Mouse (Mus musculus): Measurements from ENCODE around the gene Tuft1. TPM values are rescaled to one million over a fixed set of nuclear protein-coding genes. Genes with fewer than 3 reads are reported as not detected.
A peak's percentile ranks its signal among the peaks of the same experiment; 100 is the strongest.
"Not testable (repeated sequence)": the region's sequence is repeated elsewhere in the genome, so short reads cannot be mapped to it uniquely, and the experiment has no call there.

Tuft1 gene
- total RNA-seq (2022) = 1 to 10 TPM in 2 of 4 experiments, under 1 TPM in 2; 0.46 to 1.7 (median 1.0) TPM

DNA sequence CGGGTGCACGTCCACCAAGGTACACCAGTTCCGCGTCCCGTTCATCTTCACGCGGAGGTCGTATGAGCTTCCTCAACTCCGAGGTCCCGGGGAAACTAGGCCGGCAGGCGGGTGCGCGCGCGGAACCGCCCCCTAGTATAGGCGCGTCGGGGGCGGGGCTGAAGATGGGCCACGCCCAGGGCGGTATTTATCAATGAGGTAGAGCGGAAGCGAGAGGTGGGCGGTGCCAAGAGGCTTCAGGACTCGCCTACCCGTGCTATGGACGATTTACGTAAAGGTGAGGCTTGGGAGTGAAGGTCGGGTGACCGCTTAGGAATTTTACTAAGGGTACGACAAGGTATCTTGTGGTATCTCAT, at the start of gene Tuft1:
Gene Tuft1 (minus strand): TSS at position 133 of the 356 bp plus-strand sequence.
- DNase-seq (ENCODE audit: low spot score in 2 of 2) = peak; percentile 38 to 45

DNA sequence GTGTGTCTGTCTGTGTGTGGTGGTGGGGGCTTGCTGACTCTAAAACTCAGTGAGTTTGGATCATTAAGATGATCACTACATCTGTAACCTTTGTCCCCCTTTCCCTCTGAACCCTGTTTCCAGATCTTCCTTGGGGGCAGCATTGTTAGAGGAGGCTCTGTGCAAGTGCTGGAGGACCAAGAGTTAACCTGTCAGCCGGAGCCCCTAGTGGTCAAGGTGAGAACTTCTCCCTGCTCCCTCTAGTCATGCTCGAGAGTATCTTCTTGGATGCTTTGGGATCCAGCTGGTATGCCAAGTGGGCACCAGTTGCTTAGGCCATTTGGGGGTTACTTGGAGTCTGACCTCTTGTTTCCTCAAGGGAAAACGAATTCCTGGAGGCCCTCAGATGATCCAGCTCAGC, 44.7 kb upstream of the Tuft1 start:
- DNase-seq (ENCODE audit: low spot score in 2 of 2) = not testable (repeated sequence)

DNA sequence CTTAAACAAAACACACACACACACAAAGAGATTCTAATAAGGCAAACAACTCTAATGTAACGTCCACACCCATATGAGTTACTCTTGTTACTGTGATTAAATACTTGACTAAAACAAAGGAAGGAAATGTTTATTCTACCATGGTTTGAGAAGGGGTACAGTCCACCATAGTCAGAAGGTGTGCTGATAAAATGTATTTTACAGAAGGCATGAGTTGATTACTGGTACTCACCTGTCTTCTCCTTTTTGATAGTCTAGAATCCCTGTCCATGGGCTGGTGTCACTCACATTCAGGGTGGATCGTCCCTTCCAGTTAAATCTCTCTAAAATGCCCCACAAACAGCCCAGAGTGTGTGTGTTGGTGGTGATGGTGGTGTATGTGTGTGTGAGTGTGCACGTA, 44.2 kb upstream of the Tuft1 start:
- no peak for DNase-seq (ENCODE audit: low spot score in 2 of 2)

DNA sequence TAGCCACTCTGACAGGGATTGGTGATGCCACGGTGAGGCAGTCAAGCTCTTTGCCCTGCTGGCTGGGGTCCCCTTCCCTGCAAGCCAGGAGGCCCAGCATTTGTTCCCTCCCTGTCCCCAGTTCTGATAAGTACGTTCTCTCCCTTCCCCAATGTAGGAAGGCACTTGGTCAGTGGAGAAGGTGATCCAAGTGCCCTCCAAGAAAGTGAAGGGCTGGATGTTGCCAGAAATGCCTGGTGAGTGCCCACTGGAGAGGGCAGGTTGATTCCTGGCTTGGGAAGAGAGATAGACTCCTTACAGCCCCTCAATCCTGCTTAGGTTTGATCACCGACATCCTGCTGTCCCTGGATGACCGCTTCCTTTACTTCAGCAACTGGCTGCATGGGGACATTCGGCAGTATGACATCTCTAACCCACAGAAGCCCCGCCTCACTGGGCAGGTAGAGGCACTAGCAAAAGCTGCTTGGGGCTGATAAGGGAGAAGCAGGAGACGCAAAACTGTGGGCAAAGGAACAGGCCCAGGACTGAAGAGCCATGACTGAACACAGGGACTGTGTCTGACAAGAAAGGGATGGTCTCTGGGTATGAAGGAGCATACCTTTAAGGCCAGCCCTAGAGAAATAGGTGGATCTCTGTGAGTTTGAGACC, 43.6 kb upstream of the Tuft1 start:
- DNase-seq (ENCODE audit: low spot score in 2 of 2) = not testable (repeated sequence)

DNA sequence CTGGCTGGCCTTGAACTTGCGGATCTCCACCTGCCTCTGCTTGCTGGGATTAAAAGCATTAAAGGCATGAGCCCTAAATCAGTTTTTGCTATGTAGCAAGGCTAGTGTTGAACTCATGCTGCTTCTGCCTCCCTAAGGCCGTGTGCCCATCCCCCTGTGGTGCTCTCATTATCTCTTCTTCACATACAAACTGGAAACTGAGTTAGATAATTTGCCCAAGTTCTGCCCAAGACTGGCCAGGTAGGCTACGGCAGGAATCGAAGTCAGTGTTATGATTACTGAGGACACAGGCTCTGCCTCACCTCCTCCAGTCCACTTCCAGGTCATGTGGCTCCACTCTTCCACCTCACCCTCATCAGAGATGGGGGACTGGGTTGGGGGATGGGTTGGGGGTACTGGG, 37.6 kb upstream of the Tuft1 start:
- DNase-seq (ENCODE audit: low spot score in 2 of 2) = not testable (repeated sequence)

DNA sequence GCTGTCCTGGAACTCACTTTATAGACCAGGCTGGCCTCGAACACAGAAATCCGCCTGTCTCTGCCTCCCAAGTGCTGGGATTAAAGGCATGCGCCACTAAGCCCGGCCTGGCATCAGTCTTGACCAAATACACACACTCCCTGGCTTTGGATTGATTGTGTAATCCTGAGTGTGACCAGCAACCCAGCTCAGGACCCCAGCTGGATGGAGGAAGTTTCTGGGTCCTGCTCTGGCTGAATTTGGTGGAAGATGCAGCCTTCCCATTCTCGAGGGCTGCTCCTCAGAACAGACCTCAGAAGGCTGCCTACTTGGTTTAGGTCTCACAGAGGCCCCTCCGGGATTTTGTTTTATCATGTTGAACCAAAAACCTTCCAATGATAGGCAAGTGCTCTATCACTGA, 36.9 kb upstream of the Tuft1 start:
- DNase-seq (ENCODE audit: low spot score in 2 of 2) = not testable (repeated sequence)

DNA sequence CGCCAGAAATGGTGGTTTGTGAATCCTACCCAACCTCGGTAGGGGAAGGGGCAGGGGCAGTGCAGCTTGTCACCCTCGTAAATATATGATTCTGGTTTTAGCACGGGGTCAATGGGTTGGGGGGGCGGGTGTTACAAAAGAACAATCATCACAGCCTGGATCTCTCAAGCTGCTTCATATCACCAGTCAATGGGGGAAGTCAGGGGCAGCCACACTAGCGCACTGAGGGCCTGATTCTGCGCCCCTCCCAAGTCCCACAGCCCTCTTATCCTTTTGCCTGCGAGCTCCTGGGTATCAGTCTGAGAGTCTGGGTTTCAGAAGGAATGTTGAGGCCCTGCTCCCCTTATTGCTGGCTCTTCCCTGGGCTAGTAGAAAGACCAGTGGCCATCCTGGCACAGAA, 35.2 kb upstream of the Tuft1 start:
- not testable (repeated sequence) for DNase-seq (ENCODE audit: low spot score in 2 of 2)

DNA sequence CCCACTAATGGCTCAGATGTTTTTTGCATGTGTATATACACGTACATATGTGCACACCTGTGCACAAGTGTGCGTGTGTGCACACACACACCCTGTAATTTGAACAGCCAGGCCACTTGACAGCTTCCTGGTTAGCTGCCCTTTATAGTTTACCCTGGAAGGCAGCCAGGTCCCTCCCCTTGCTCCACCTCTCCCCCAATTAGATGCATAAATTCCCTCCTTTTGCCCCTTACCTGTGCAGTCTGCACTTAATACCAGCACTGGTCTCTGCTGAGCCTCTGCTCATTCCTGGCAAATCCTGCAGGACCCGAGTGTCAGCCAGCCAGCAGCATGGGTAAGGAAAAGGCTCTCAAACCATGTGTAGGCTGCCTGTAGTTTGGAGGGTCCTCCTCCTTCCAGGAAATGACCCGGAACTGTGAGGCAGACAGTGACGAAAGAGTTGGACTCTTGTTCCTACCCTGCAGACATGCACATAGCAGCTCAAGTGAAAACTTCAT, 34.7 kb upstream of the Tuft1 start, which contains the start of gene Selenbp2:
Gene Selenbp2 (plus strand): TSS at position 228 of the 497 bp plus-strand sequence.
- no peak for DNase-seq (ENCODE audit: low spot score in 2 of 2)

DNA sequence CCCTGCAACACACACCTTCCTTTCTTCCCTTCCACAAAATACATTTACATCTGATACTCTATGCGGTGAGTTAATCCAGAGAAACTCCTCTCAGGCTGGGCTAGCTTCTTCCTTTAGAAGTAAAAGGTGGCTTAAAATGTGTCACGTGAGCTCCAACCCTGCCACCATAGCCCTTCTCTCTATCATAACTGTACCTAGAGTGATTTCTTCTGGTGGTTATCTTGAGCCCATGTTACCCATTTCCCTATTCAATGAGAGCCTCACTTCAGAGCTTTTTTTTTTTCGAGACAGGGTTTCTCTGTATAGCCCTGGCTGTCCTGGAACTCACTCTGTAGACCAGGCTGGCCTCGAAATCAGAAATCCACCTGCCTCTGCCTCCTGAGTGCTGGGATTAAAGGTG, 33.0 kb upstream of the Tuft1 start:
- DNase-seq (ENCODE audit: low spot score in 2 of 2) = not testable (repeated sequence)

DNA sequence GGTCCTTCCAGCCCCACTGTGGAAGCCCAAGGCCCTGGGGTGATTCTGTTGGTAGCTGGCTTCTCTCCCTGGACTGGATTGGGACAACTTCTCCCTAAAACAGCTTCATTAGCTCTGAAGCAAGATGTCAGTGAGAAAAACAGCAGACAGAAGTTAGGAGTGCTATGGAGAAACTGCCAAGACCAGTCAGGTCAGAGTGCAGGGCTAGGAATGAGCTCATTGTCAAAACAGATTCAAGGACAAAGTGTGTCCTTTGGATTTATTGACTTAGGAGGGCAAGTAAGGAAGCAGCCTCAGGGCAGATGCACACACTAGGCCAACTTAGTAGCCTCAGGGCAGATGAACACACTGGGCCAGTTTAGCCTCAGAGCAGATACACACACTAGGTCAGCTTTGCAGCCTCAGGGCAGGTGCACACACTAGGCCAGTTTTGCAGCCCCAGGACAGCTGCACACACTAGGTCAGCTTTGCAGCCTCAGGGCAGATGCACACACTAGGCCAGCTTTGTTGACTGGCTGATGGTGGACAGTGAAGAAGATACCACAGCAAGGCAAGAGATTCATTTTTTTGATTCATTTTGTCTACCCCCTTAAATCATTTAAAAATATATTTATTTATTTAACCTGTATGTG, 32.1 kb upstream of the Tuft1 start:
- DNase-seq (ENCODE audit: low spot score in 2 of 2) = no peak

DNA sequence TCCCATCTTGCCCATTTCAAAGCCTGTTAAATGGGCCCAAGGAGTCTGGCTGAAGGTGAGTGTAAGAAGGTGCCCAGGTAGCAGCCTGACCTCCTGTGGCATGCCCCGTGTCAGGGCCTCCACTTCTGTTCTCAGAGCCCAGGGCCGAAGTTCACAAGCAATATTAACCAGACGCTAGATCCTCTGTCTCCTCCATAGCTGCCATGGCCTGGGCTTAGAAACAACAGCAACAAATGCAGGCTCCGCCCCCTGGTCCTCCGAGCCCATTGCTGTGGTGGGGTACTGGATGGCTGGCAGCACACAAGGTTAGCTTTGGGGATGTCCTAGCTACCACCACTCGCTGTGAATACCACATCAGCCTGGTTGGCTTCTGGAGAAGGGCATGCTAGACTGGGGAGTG, 31.5 kb upstream of the Tuft1 start:
- not testable (repeated sequence) for DNase-seq (ENCODE audit: low spot score in 2 of 2)

DNA sequence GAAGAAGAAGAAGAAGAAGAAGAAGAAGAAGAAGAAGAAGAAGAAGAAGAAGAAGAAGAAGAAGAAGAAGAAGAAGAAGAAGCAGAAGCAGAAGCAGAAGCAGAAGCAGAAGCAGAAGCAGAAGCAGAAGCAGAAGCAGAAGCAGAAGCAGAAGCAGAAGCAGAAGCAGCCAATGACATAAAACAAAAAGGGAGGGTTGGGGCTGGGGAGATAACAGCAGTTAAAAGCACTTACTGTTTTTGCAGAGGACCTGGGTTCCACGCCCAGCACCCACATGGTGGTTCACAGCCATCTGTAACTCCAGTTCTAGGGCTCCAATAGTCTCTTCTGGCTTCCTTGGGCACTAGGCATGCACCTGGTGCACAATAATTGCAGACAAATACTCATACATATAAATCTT, 30.5 kb upstream of the Tuft1 start:
- not testable (repeated sequence) for DNase-seq (ENCODE audit: low spot score in 2 of 2)

DNA sequence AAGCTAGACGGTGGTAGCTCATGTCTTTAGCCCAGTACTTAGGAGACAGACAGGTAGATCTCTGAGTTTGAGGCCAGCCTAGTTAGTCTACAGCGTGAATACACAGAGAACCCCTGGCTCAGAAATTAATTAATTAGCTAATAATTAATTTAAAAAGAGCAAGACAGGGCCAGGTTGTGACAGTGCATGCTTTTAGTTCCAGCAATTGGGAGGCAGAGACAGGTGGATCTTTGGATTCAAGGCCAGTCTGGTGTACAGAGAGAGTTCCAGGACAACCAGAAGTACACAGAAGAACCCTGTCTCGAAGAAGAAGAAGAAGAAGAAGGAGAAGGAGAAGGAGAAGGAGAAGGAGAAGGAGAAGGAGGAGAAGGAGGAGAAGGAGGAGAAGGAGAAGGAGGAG, 30.0 kb upstream of the Tuft1 start:
- not testable (repeated sequence) for DNase-seq (ENCODE audit: low spot score in 2 of 2)

DNA sequence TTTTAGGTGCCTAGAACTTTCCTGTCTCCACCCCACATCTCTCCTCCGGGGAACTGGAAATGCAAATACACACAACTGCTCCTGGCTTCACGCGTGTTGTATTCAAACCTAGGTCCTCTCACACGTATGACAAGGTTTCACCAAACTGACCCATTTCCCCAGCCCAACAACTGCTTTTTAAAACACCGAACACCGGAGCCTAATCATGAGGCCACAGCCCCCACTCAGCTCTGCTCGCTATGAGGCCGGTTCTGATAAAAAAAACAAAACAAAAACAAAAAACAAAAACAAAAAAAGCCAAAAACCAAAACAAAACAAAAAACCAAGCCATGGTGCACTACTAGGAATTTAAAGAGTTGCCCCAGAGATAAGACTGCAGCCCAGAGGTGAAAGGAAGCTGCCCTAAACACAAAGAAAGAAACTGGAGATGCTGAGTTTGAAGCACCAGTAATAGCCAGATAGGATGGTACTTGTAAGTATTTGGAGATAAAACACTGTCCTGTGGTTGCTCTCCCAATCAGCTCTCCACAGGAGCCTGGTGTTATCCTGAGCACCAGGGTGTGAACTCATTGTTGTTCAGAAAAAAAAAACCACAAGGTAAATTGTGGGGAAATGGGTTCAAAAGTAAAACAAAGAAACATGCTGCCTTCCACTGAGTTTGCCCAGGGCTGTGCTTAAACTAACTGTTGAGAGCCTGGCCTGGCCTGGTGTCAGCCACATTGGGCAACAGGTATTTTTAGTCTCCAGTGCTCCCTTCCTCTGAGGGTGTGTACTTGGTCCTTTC, 27.5 kb upstream of the Tuft1 start:
- not testable (repeated sequence) for DNase-seq (ENCODE audit: low spot score in 2 of 2)

DNA sequence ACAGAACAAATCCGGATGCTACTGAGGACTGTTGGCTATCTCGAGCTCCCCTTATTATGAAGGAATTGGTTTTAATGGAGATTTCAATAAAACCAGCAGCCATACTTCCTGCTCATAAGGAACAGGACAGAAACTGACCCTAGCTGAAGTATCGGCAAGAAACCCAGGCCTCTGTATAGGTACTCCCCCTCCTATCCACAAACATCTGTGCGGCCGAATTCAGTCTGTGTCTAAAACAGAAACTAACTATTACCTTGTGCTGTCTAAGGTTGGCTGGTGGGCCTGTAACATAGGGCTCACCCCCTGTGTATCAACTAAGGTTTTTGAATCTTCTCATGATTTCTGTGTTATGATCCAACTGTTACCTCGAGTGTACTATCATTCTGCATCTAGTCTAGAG, 25.0 kb upstream of the Tuft1 start:
- DNase-seq (ENCODE audit: low spot score in 2 of 2) = no peak

DNA sequence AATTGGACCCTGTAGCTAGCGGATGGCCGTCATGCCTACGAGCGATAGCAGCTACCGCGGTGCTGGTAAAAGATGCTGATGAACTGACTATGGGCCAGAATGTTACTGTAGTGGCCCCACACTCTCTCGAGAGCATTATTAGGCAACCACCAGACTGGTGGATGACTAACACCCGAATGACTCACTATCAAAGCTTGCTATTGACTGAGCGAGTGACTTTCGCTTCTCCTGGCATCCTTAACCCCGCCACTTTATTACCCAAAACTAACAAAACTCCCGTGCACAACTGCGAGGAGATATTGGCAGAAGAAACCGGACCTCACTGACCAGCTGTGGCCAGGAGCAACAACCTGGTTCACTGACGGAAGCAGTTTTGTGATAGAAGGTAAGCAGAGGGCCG, 22.1 kb upstream of the Tuft1 start:
- DNase-seq (ENCODE audit: low spot score in 2 of 2) = no peak

DNA sequence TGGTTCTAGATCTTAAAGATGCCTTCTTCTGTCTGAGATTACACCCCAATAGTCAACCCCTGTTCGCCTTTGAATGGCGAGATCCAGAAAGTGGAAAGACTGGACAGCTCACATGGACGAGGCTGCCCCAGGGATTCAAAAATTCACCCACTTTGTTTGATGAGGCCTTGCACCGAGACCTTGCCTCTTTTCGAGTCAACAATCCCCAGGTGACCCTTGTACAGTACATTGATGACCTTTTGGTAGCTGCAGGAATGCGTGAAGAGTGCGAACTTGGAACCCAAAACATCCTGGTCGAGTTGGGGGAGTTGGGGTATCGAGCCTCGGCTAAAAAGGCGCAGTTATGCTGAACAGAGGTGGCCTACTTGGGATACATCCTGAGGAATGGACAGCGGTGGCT, 21.4 kb upstream of the Tuft1 start:
- not testable (repeated sequence) for DNase-seq (ENCODE audit: low spot score in 2 of 2)

DNA sequence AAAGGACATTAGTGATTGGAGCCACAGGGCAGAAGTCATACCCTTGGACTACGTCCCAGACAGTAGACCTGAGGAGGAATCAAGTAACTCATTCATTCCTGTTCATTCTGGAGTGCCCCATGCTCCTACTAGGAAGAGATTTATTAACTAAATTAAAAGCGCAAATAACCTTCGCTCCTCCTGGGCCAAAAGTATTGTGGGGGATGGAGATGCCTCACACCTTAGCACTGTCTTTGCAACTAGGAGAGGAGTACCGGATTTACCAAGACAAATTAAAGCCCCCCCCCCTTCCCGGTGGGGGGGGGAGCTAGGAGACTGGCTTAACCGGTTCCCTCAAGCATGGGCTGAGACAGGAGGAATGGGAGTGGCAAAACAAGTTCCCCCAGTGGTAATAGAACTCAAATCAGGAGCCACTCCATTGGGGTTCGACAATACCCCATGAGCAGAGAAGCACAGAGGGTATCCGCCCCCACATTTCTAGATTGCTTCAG, 20.7 kb upstream of the Tuft1 start:
- DNase-seq (ENCODE audit: low spot score in 2 of 2) = no peak

DNA sequence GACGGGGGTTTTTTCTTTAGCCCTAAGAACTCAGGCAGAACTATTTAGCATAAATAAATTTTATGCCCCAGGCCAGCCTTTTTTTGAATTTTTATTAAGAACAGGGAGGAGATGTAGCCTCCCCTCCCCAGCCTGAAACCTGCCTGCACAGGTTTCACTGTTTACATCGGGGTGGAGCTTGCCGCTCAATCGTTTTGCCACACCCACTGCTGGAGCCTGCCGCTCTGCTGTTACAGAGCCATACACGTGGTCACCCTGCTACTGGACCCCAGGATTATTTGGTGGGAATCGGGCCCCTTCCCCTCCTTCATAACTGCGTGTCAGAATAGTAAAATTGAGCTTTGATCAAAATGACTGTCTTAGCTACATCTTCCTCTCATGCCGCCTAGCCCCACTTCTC, 16.4 kb upstream of the Tuft1 start:
- not testable (repeated sequence) for DNase-seq (ENCODE audit: low spot score in 2 of 2)

DNA sequence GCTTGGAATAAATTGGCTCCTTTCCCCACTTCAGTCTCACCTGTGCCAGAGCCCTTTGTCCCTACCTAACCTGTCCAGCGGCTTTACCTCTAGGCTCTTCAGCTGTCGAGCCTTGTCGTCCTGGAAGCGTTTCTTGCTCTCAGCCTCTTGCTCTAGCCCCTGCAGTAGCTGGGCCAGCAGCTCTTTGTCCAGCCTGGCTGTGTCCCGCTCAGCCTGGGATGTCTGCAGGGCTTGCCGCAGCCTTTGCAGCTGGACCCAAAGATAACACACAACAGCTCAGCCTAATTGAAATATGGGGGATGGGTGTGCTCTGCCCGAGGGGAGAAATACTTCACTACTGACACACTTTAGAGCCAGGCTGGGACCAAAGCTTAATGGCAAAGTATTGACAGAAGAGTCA, 7.2 kb upstream of the Tuft1 start:
- DNase-seq (ENCODE audit: low spot score in 2 of 2) = not testable (repeated sequence)

DNA sequence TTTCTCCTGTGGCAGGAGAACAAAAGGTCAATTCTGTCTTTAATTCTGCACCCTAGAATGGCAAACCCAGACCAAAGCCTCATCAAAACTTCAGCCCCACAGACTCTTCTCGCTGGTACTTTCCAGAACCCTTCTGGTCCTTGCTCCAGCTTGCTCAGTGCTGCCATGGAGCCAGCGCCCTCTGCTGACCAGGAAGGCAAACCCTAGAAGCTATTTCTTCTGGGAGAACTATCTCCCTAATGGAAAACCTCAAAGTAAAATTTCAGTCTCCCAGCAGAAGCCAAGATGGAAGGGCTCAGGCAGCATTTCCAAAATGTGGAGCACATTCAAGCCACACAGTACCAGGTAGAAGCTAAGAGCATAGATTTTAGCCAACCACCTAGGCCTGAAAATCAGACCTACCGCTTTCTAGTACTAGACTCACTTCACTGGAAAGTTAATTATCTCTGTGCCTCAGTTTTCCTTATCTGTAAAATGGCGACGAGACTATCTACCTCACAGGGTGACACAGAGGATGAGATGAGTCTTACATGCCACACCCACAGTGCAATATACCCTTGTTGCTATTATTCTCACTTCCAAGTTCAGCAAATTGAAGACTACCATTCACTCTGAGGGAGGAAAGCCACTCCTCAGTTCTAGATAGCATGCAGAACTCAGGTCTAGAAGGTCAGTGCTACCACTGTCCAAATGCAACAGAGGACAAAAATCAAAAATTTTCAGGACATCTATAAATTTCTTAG, 6.6 kb upstream of the Tuft1 start:
- DNase-seq (ENCODE audit: low spot score in 2 of 2) = not testable (repeated sequence)

Measured in gastrocnemius, adult 8-10 months (tissue).